Mouse (Mus musculus): ENCODE measurements around the gene Ltbp1. TPM values are rescaled to one million over a fixed set of nuclear protein-coding genes. Genes with fewer than 3 reads are reported as not detected.

Ltbp1 gene
- polyA plus RNA-seq, 1 experiment = 20.3 TPM

- WGBS = 92% methylated on average over 4 of the region's 4 CpGs
- Histone ChIP-seq H3K4me1 (ENCODE audit: control insufficient read depth, insufficient read depth, low read length) (no peaks in the 10 kb centered on the region; the same call in 1 of the 2 replicates), H3K27ac (ENCODE audit: control insufficient read depth, insufficient read depth, low read depth, low read length, poor library complexity) (no peak overlapping the region), H3K4me3 (replicated peaks; ENCODE audit: control insufficient read depth, low read depth, low read length) (no peak overlapping the region)
- TF ChIP-seq POLR2A (IDR thresholded peaks at IDR 0.05; ENCODE audit: borderline replicate concordance, control insufficient read depth, low read depth, low read length) (no peak), CTCF (IDR thresholded peaks at IDR 0.05; ENCODE audit: control insufficient read depth, insufficient read depth, low read length) (0 out of 2 replicates have a peak, but pooled peaks have one; percentile 23)
Observed at GRCm38 (mm10) chr17:75347414-75347813, 342.0 kb downstream of the Ltbp1 start.

GRCm38 (mm10) chr17:75349109-75349508, 343.7 kb downstream of the Ltbp1 start:
- WGBS = 36% methylated on average over 8 of the region's 8 CpGs
- Histone ChIP-seq H3K27ac (ENCODE audit: control insufficient read depth, insufficient read depth, low read depth, low read length, poor library complexity) (no peak overlapping the region), H3K4me3 (replicated peaks; ENCODE audit: control insufficient read depth, low read depth, low read length) (no peak overlapping the region), H3K4me1 (ENCODE audit: control insufficient read depth, insufficient read depth, low read length) (no peaks in the 10 kb centered on the region; the same call in 1 of the 2 replicates)
- TF ChIP-seq POLR2A (IDR thresholded peaks at IDR 0.05; ENCODE audit: borderline replicate concordance, control insufficient read depth, low read depth, low read length) (no peak), CTCF (IDR thresholded peaks at IDR 0.05; ENCODE audit: control insufficient read depth, insufficient read depth, low read length) (no peak)

GRCm38 (mm10) chr17:75349602-75350001, 344.2 kb downstream of the Ltbp1 start:
- TF ChIP-seq CTCF (IDR thresholded peaks at IDR 0.05; ENCODE audit: control insufficient read depth, insufficient read depth, low read length) = no peak
- TF ChIP-seq POLR2A (IDR thresholded peaks at IDR 0.05; ENCODE audit: borderline replicate concordance, control insufficient read depth, low read depth, low read length) = no peak
- Histone ChIP-seq H3K4me1 (ENCODE audit: control insufficient read depth, insufficient read depth, low read length) (no peaks in the 10 kb centered on the region; the same call in 1 of the 2 replicates), H3K27ac (ENCODE audit: control insufficient read depth, insufficient read depth, low read depth, low read length, poor library complexity) (no peak overlapping the region), H3K4me3 (replicated peaks; ENCODE audit: control insufficient read depth, low read depth, low read length) (no peak overlapping the region)
- WGBS = 43% methylated on average over 3 of the region's 3 CpGs

- TF ChIP-seq POLR2A (IDR thresholded peaks at IDR 0.05; ENCODE audit: borderline replicate concordance, control insufficient read depth, low read depth, low read length) = no peak
- no peak for TF ChIP-seq CTCF (IDR thresholded peaks at IDR 0.05; ENCODE audit: control insufficient read depth, insufficient read depth, low read length)
- H3K27ac ChIP-seq (ENCODE audit: control insufficient read depth, insufficient read depth, low read depth, low read length, poor library complexity) = no peak overlapping the region
- WGBS = 33% methylated on average over 3 of the region's 3 CpGs
- H3K4me1 ChIP-seq (ENCODE audit: control insufficient read depth, insufficient read depth, low read length) = no peaks in the 10 kb centered on the region; the same call in 1 of the 2 replicates
- H3K4me3 ChIP-seq (replicated peaks; ENCODE audit: control insufficient read depth, low read depth, low read length) = no peak overlapping the region
Observed at GRCm38 (mm10) chr17:75353323-75353722, 348.0 kb downstream of the Ltbp1 start.

- Histone ChIP-seq H3K4me1 (ENCODE audit: control insufficient read depth, insufficient read depth, low read length) (no peaks in the 10 kb centered on the region), H3K4me3 (replicated peaks; ENCODE audit: control insufficient read depth, low read depth, low read length) (no peak overlapping the region), H3K27ac (ENCODE audit: control insufficient read depth, insufficient read depth, low read depth, low read length, poor library complexity) (no peak overlapping the region)
- 73% methylated on average over 5 of the region's 5 CpGs for WGBS
- TF ChIP-seq CTCF (IDR thresholded peaks at IDR 0.05; ENCODE audit: control insufficient read depth, insufficient read depth, low read length) (no peak), POLR2A (IDR thresholded peaks at IDR 0.05; ENCODE audit: borderline replicate concordance, control insufficient read depth, low read depth, low read length) (no peak)
Observed at GRCm38 (mm10) chr17:75355431-75355830, 350.1 kb downstream of the Ltbp1 start.

- no peaks in the 10 kb centered on the region for H3K4me1 ChIP-seq (ENCODE audit: control insufficient read depth, insufficient read depth, low read length)
- TF ChIP-seq POLR2A (IDR thresholded peaks at IDR 0.05; ENCODE audit: borderline replicate concordance, control insufficient read depth, low read depth, low read length) (no peak), CTCF (IDR thresholded peaks at IDR 0.05; ENCODE audit: control insufficient read depth, insufficient read depth, low read length) (no peak)
- WGBS = 86% methylated on average over 7 of the region's 7 CpGs
- H3K27ac ChIP-seq (ENCODE audit: control insufficient read depth, insufficient read depth, low read depth, low read length, poor library complexity) = no peak overlapping the region
- H3K4me3 ChIP-seq (replicated peaks; ENCODE audit: control insufficient read depth, low read depth, low read length) = no peak overlapping the region
Observed at GRCm38 (mm10) chr17:75360111-75360510, 354.7 kb downstream of the Ltbp1 start.

- Histone ChIP-seq H3K4me3 (replicated peaks; ENCODE audit: control insufficient read depth, low read depth, low read length) (no peak overlapping the region), H3K27ac (ENCODE audit: control insufficient read depth, insufficient read depth, low read depth, low read length, poor library complexity) (no peak overlapping the region), H3K4me1 (ENCODE audit: control insufficient read depth, insufficient read depth, low read length) (no peaks in the 10 kb centered on the region; the same call in 1 of the 2 replicates)
- 14% methylated on average over 6 of the region's 6 CpGs for WGBS
- no peak for TF ChIP-seq CTCF (IDR thresholded peaks at IDR 0.05; ENCODE audit: control insufficient read depth, insufficient read depth, low read length)
- no peak for TF ChIP-seq POLR2A (IDR thresholded peaks at IDR 0.05; ENCODE audit: borderline replicate concordance, control insufficient read depth, low read depth, low read length)
Observed at GRCm38 (mm10) chr17:75366332-75366731, 361.0 kb downstream of the Ltbp1 start.

- Histone ChIP-seq H3K4me1 (ENCODE audit: control insufficient read depth, insufficient read depth, low read length) (no peaks in the 10 kb centered on the region; the same call in 1 of the 2 replicates), H3K27ac (ENCODE audit: control insufficient read depth, insufficient read depth, low read depth, low read length, poor library complexity) (no peak overlapping the region), H3K4me3 (replicated peaks; ENCODE audit: control insufficient read depth, low read depth, low read length) (no peak overlapping the region)
- WGBS = 89% methylated on average over 18 of the region's 18 CpGs
- TF ChIP-seq POLR2A (IDR thresholded peaks at IDR 0.05; ENCODE audit: borderline replicate concordance, control insufficient read depth, low read depth, low read length) (no peak), CTCF (IDR thresholded peaks at IDR 0.05; ENCODE audit: control insufficient read depth, insufficient read depth, low read length) (no peak)
Observed at GRCm38 (mm10) chr17:75367486-75368155, 362.3 kb downstream of the Ltbp1 start.
